Mouse (Mus musculus) G1E (cell line): ENCODE results near the gene Angptl2.

ENCODE experiments used
- CTCF ChIP-seq: IDR thresholded peaks from 2 replicates; pipeline ENCODE4 v1.5.1; 2012; ENCODE audit warnings: low read depth, low read length, inconsistent platforms, mixed read lengths
- GATA1 ChIP-seq: IDR thresholded peaks from 2 replicates; pipeline ENCODE4 v1.6.1; 2012; ENCODE audit warnings: borderline replicate concordance, low read length, inconsistent platforms, mixed read lengths
- GATA2 ChIP-seq: IDR thresholded peaks from 2 replicates; pipeline ENCODE4 v1.6.1; 2012; ENCODE audit warnings: low read depth, low read length, inconsistent platforms, borderline replicate concordance
- POLR2AphosphoS5 ChIP-seq: IDR thresholded peaks from 2 replicates; pipeline ENCODE4 v1.6.1; 2012; ENCODE audit warnings: low read depth, low read length, inconsistent platforms; ENCODE audit not compliant: insufficient replicate concordance
- TAL1 ChIP-seq: conservative IDR thresholded peaks from 2 replicates; pipeline ENCODE4 v1.6.1; 2012; ENCODE audit warnings: low read depth, low read length, inconsistent platforms, mixed read lengths

DNA sequence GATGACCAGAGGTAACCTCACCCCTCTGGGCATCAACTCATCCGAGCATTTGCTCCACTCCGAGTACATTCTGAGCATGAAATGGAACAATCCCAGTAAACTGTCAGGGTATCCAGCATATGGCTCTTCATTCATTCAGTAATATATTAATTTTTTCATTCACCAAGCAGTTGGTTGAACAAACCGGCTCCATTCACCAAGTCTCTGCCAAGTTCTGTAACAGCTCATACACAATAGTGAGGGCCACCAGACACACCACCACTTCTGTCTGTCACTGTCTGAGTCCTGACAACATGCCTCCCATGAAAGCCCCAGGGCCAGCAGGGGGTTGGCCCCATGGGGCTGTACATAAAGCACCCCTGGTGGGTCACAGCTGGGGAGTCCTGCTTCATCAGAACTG is 25.9 kb upstream of the Angptl2 start:
- TF ChIP-seq CTCF (no peak), GATA1 (no peak), POLR2AphosphoS5 (no peak), GATA2 (no peak), TAL1 (no peak)
